Mouse (Mus musculus): ENCODE data around the gene Tlx2. TPM values are rescaled to one million over a fixed set of nuclear protein-coding genes. Genes with fewer than 3 reads are reported as not detected.

Tlx2 gene
- polyA plus RNA-seq, 1 experiment, result 0.31 TPM

DNA sequence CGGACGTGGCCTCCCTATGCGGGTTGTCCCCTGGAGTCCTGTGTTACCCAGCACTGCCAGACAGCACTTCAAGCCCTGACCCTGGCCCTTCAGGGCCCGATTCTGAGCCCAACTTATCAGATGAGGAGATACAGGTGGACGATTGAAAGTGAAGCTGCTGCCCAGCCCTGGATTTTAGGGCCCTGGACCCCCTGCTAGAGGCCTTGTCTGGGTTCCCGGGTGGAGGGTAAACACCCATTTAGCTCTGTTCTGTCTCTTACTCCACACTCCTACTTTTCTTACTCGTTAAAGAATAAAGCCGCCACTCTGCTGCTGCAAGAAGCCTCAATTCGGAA lies 17.8 kb upstream of the Tlx2 start:
- no peak for TF ChIP-seq POLR2A (IDR thresholded peaks at IDR 0.05; ENCODE audit: borderline replicate concordance, extremely low read depth, insufficient read depth, insufficient read length, poor library complexity, severe bottlenecking)
- TF ChIP-seq CTCF (IDR thresholded peaks at IDR 0.05; ENCODE audit: borderline replicate concordance, extremely low read depth, insufficient read depth, insufficient read length), result no peak
- no peak for DNase-seq (ENCODE audit: low read depth)

DNA sequence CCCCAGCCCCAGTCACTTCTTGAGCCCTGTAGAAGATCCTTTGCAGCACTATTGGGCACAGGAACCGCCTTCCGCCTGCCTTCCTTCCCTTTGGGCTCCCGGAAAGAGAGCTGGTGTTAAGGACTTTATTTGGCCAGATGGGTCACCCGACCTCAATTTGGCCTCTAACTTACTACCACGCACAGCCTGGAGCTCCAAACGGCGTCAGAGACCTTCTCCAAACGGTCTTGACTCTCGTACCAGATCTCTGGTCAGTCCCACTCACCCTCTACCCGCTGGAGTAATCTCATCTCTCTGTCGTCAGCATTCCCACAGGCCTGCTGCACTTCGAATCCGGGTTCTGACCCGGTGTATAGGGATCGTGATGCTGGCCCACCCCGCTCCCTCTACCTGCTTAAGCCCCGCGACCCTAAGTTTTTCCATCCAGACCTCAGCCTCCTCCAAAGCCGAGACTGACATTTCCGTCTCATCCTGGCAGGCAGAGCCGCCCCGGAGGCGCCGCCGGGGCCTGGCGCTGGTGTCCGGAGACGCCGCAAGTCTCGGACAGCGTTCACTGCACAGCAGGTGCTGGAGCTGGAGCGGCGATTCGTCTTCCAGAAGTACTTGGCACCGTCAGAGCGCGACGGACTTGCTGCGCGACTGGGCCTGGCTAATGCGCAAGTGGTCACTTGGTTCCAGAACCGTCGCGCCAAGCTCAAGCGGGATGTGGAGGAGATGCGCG lies 17.3 kb upstream of the Tlx2 start:
- no peak for TF ChIP-seq CTCF (IDR thresholded peaks at IDR 0.05; ENCODE audit: borderline replicate concordance, extremely low read depth, insufficient read depth, insufficient read length)
- TF ChIP-seq POLR2A (IDR thresholded peaks at IDR 0.05; ENCODE audit: borderline replicate concordance, extremely low read depth, insufficient read depth, insufficient read length, poor library complexity, severe bottlenecking), result no peak
- no peak for DNase-seq (ENCODE audit: low read depth)

DNA sequence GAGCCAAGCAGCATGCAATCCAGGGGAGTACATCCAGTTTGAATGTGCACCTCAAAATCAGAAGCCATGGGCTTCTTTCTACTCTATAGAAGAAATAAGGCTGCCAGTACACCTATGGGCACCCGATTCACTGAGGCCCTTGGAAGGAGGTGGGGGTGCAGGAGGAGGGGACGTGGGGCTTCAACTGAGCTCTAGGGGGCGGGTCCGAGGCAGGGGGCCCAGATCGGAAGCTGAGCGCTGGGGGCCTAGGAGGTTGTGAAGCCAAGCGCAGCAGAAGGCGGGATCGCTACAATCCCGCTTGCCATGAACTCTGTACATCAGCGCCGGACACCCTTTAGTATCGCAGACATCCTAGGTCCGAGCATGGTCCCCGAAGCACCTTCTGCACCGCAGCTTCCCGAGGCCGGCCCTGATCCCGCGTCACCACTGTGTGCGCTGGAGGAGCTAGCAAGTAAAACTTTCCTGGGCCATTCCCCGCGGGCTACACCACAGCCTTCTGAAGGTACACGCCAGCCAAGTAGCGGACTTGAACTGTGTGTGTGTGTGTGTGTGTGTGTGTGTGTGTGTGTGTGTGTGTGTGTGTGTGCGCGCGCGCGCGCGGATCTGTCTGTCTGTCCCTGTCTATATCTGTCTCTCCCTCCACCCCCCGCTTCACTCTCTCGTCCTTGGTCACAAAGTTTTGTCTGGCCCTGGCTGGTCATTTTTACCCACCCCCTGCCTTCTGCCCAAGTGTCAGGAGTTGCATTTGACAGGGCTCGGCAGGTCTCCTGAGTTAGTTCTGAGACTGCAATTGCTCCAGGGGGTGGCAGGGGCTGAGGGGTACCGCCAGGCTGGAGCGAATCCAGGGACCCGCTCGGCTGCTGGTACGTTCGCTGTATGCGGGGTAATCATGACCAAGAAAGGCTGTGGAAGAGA lies 16.3 kb upstream of the Tlx2 start, which contains the start of gene Lbx2:
Gene Lbx2, plus strand, starts transcription at position 247 of the 915 bp plus-strand sequence.
- no peak for DNase-seq (ENCODE audit: low read depth)
- no peak for TF ChIP-seq POLR2A (IDR thresholded peaks at IDR 0.05; ENCODE audit: borderline replicate concordance, extremely low read depth, insufficient read depth, insufficient read length, poor library complexity, severe bottlenecking)
- TF ChIP-seq CTCF (IDR thresholded peaks at IDR 0.05; ENCODE audit: borderline replicate concordance, extremely low read depth, insufficient read depth, insufficient read length), result no peak

DNA sequence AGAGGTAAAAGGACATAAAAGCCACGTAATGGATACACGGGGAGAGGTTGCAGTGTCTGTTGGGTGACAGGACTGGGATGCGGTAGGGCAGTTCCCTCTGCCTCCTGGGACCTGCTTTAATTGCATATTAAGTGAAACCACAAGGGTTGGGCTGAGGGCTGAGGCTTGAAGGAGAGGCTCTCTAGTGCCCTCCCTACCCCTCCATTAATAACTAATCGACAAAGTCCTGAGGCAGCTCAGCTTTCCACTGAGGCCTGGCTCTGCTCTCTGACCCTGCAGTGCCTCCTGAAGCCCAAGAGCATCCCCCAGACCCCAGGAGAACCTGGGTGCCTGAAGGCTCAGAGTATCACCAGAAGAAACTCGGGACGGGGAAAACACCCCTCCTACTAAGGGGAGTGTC lies 14.4 kb upstream of the Tlx2 start:
- no peak for TF ChIP-seq POLR2A (IDR thresholded peaks at IDR 0.05; ENCODE audit: borderline replicate concordance, extremely low read depth, insufficient read depth, insufficient read length, poor library complexity, severe bottlenecking)
- no peak for TF ChIP-seq CTCF (IDR thresholded peaks at IDR 0.05; ENCODE audit: borderline replicate concordance, extremely low read depth, insufficient read depth, insufficient read length)
- no peak for DNase-seq (ENCODE audit: low read depth)

DNA sequence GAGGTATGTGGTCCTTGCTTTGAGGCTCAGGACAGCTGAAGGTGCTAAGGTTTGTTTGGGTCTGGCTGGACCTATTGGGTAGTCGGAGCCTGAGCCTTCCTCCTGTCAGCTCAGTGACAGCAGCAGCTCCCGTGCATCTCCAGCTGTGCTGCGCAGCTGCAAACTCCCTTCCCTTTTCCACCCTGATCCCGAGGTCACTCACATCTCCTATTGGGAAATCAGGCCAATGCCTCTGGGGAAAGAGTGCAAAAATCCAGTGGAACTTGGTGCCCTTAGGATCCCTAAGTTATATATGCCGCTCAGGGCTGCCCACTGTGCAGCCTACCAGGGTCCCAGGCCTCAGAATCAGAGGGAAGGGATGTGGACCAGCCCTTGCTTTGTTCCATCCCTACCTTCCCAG lies 13.4 kb upstream of the Tlx2 start:
- TF ChIP-seq POLR2A (IDR thresholded peaks at IDR 0.05; ENCODE audit: borderline replicate concordance, extremely low read depth, insufficient read depth, insufficient read length, poor library complexity, severe bottlenecking) (no peak), CTCF (IDR thresholded peaks at IDR 0.05; ENCODE audit: borderline replicate concordance, extremely low read depth, insufficient read depth, insufficient read length) (no peak)
- no peak for DNase-seq (ENCODE audit: low read depth)

DNA sequence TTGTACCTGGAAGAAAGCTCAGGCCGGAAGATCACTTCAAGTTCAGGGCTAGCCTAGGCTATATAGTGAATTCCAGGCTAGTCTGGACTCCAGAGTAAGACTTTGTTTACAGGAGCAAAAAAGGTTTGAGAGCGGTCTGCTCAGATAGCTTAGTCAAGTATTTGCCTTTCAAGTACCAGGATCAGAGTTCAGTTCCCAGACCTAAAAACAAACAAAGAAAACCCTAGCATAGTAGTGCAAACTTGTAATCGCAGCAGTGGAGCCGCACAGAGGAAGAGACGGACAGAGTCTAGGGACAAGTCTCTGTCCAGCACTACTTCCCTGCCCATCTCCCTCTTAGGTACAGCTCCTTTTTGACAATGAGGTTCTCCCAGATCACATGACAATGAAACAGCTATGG lies 10.1 kb upstream of the Tlx2 start:
- TF ChIP-seq POLR2A (IDR thresholded peaks at IDR 0.05; ENCODE audit: borderline replicate concordance, extremely low read depth, insufficient read depth, insufficient read length, poor library complexity, severe bottlenecking) (no peak), CTCF (IDR thresholded peaks at IDR 0.05; ENCODE audit: borderline replicate concordance, extremely low read depth, insufficient read depth, insufficient read length) (no peak)
- no peak for DNase-seq (ENCODE audit: low read depth)

DNA sequence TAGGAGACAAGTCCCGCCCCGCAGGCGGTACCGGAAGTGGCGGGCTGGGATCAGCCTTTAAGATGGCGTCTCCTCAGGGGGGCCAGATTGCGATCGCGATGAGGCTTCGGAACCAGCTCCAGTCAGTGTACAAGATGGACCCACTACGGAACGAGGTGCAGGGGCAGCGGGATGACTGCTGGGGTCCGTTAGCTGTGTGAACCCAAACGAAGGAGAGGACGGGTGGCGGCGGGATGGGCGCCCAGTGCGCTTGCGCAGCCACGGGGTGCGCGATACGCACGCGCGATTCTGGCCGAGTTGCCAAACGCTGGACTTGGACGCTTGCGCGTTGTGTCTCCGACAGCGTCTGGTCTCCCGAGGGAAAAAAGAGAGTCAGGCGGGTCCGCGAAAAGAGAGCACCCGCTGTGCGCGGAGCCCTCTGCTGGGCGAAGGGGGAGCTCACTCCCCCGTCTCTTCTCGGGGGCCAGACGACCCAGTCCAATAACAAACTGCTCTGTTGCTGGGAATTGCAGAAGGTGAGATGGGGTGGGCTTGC lies 8.3 kb upstream of the Tlx2 start:
- 0 out of 2 replicates have a peak, but pooled peaks have one; percentile 20 for TF ChIP-seq POLR2A (IDR thresholded peaks at IDR 0.05; ENCODE audit: borderline replicate concordance, extremely low read depth, insufficient read depth, insufficient read length, poor library complexity, severe bottlenecking)
- TF ChIP-seq CTCF (IDR thresholded peaks at IDR 0.05; ENCODE audit: borderline replicate concordance, extremely low read depth, insufficient read depth, insufficient read length), result peak; percentile 49; the same call in 1 of the 2 replicates
- DNase-seq (ENCODE audit: low read depth), result peak; percentile 99

DNA sequence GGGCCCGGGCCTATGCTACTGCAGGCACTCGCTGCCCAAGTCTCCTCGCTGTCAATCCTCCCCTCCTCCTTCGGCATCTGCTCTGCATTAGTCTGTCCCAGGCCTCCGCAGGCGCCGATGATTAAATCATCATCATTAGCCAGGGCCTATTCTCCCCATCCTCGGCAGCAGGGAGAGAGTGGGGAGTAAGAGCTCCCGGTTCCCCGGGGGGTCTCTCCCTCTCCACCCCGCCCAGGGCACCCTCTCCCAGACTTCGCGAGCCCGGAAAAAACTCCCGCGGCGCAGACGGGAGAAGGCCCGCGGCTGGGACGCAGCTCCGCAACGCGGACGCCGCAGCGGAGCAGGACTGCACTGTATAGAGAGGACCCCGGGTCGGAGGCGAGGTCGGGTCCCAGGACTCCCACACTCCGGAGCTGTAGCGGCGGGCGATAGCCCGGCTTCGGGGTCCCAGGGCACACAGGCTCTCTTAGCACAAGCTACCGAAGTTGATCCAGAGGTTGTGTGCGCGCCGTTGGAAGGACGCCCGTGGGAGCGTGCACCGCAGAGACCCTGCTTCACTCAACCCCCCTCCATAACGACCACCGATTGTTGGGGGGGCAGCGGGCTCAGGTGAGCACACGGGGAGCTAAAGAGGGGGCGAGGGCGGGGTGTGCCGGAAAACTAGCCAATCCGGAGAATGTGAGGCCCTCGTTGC lies 7.7 kb upstream of the Tlx2 start, which contains the start of gene Pcgf1:
Gene Pcgf1, plus strand, starts transcription at position 240 of the 694 bp plus-strand sequence.
- TF ChIP-seq POLR2A (IDR thresholded peaks at IDR 0.05; ENCODE audit: borderline replicate concordance, extremely low read depth, insufficient read depth, insufficient read length, poor library complexity, severe bottlenecking) (no peak; the same call in 1 of the 2 replicates), CTCF (IDR thresholded peaks at IDR 0.05; ENCODE audit: borderline replicate concordance, extremely low read depth, insufficient read depth, insufficient read length) (no peak)
- peak; percentile 53 for DNase-seq (ENCODE audit: low read depth)

DNA sequence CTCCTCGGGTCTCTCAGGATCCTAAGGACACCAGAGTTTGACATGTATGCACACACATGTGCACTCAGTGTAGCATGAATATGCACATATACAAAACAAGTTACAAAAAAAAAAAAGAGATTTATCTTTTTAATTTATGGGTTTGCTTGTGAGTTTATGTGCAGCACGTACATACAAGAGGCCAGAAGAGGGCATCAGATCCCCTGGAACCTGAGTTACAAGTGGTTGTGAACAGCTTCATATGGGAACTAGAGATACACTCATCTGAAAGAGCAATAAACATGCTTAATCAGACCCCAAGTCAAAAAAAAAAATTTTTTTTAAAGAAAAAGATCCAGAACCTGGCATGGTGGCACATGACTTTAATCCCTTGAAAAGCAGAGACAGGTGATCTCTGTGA lies 4.9 kb upstream of the Tlx2 start:
- DNase-seq (ENCODE audit: low read depth), result peak; percentile 32
- TF ChIP-seq POLR2A (IDR thresholded peaks at IDR 0.05; ENCODE audit: borderline replicate concordance, extremely low read depth, insufficient read depth, insufficient read length, poor library complexity, severe bottlenecking), result no peak

DNA sequence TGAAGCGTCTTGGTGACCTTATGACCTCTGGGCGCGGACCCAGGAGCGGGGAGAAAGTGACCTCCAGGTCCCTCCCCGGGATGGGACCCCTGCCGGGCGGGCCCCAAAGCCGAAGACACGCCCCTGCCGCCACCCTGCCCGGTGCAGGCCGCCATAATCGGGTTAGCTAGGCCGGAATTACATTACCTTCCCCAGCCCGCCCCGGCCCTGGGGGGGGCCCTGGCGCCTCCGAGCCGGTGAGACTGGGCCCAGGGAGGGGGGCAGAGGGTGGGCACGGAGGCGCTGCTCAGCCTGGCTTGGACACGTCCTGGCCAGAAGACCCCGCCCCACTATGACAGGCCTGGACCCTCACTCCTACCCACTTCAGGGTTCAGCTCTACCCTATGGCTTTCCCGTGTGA lies 1.1 kb upstream of the Tlx2 start:
- TF ChIP-seq POLR2A (IDR thresholded peaks at IDR 0.05; ENCODE audit: borderline replicate concordance, extremely low read depth, insufficient read depth, insufficient read length, poor library complexity, severe bottlenecking), result no peak
- no peak for TF ChIP-seq CTCF (IDR thresholded peaks at IDR 0.05; ENCODE audit: borderline replicate concordance, extremely low read depth, insufficient read depth, insufficient read length)
- no peak for DNase-seq (ENCODE audit: low read depth)
